Mouse (Mus musculus): ENCODE measurements around the gene Gm9745. TPM values are rescaled to one million over a fixed set of nuclear protein-coding genes. Genes with fewer than 3 reads are reported as not detected.
"Not testable (repeated sequence)": the region's sequence is repeated elsewhere in the genome, so short reads cannot be mapped to it uniquely, and the experiment has no call there.

Gene Gm9745
- polyA plus RNA-seq, 1 experiment: not detected

DNA sequence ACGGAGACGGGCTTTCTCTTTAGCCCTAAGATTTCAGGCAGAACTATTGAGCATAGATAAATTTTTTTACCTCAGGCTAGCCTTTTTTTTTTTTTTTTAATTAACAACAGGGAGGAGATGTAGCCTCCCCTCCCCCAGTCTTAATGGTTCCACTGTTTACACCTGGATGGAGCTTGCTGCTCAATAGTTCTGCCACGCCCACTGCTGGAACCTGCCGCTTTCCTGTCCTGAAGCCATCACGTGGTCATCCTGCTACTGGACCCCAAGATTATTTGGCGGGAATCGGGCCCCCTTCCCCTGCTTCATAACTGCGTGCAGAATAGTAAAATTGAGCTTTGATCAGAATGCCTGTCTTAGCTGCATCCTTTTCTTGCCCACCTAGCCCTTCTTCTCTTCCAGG is 34.1 kb downstream of the Gm9745 start:
- not testable (repeated sequence) for DNase-seq (ENCODE audit: low read depth)

DNA sequence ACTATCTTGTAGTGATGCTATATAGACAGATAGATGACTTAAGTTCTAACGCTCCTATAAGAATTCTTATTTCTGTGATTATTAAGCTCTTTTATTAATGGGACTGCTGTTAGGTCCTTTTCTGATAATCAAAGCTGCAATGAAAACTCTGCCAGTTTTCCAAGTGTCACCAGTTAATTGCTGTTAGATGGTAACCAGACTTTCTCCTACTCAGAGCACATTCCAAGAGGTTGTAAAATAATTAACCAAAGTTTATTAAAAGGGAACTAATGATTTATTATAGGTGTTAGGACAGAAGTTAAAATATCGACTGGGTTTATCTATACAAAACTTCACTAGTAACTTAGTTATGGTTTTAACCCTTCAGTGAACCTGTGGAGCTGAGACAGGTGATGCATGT is 42.0 kb downstream of the Gm9745 start:
- DNase-seq (ENCODE audit: low read depth): not testable (repeated sequence)

Other genes with a start within 250 kb of the Gm9745 start
- gene Wdr37, start 76.3 kb downstream of the Gm9745 start, polyA plus RNA-seq (2012; rRNA removed): 14.4 and 14.8 TPM in 2 replicates
- 18.6 and 19.0 TPM in 2 replicates for gene Idi1, start 62.7 kb downstream of the Gm9745 start, polyA plus RNA-seq (2012; rRNA removed)
- gene Idi2, start 4.6 kb upstream of the Gm9745 start, polyA plus RNA-seq (2012; rRNA removed): not detected in 2 replicates
- gene Gtpbp4, start 47.9 kb upstream of the Gm9745 start, polyA plus RNA-seq (2012; rRNA removed): 9.8 and 10.1 TPM in 2 replicates
- gene Larp4b, start 145.7 kb upstream of the Gm9745 start, polyA plus RNA-seq (2012; rRNA removed): 18.3 and 28.3 TPM in 2 replicates